Mouse (Mus musculus): ENCODE measurements around the gene Noxo1. TPM values are rescaled to one million over a fixed set of nuclear protein-coding genes. Genes with fewer than 3 reads are reported as not detected.

The Noxo1 gene
- polyA plus RNA-seq, 1 experiment: 63.2 TPM

DNA sequence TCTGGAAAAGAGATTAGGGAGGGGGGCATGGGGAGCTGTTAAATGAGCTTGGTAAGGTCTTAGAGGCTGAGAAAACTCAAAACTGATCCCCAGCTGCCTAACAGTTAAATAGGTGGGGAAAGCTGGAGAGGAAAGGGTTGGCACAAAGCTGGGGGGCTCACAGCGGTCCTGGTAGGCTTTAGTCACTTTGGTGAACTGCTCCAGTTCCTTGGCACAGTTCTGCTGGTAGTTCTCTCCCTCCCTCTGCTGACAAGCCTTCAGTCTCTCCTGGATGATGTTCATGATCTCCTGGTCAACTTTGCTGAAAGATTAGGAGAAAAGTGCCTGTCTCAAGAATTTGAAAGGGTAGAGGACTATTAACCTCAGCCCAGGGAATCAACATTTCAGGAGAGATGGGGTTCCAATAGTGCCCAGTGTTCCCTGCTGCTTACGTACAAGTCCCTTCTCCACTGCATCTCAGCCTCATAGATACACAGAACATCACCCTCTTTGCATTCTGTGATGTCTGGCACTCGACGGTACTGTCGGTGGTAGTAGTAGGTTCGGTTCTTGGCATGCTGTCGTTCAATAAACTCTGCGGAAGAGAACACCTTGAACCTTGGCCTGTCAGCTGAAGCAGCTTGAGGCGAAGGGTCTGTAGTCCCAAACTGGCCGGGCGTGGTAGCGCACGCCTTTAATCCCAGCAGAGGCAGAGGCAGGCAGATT, 26.3 kb downstream of the Noxo1 start:
- Histone ChIP-seq H3K4me3 (ENCODE audit: control insufficient read depth, low read depth, low read length) (no peak overlapping the region), H3K36me3 (ENCODE audit: control insufficient read depth, insufficient read depth, low read length) (no peaks in the 10 kb centered on the region), H3K27ac (ENCODE audit: control insufficient read depth, insufficient read depth, low read depth, low read length) (no peak overlapping the region), H3K4me1 (ENCODE audit: control insufficient read depth, insufficient read depth, low read length) (peaks cover 3% of the 10 kb centered on the region), H3K27me3 (ENCODE audit: control insufficient read depth, insufficient read depth, low read length) (no peaks in the 10 kb centered on the region)
- TF ChIP-seq CTCF (IDR thresholded peaks at IDR 0.05; ENCODE audit: control insufficient read depth, insufficient read depth, insufficient replicate concordance, low read depth, low read length): no peak

DNA sequence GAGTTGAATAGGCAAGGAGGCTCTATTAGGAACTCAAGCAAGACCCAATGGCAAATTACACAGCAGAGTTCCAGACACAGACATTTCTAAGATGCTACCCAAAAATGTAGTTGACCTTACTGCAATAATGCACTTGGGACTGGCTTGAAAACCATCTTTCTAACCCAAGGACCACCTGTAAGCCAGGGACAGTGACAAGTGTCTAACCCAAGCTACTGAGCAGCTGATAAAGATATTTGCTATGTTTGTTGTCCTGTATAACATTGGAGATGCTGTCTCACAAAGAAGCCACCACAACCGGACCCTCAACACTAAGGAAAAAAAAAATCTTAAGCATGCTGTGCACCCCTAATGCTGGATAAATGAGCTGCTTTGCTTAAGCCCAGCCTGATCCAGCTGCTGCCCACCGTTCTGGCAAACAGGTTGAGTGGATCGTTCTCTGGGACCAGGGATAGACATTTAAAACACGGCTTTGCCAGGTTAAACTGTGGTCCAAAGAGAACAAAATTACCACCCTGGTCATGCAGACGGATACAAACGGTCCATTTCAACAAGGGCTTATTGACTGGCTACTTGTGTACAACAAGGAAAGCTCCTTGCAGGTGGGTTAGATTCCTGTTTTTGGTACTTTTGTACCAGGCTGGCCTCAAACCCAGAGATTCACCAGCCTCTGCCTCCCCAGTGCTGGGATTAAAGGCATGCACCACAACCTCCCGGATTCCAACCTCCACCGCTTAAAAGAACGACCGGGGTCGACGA, 27.3 kb downstream of the Noxo1 start:
- peak overlapping the region; percentile 96 for H3K4me3 ChIP-seq (ENCODE audit: control insufficient read depth, low read depth, low read length)
- H3K4me1 ChIP-seq (ENCODE audit: control insufficient read depth, insufficient read depth, low read length): peaks cover 9% of the 10 kb centered on the region
- H3K27me3 ChIP-seq (ENCODE audit: control insufficient read depth, insufficient read depth, low read length): no peaks in the 10 kb centered on the region
- H3K27ac ChIP-seq (ENCODE audit: control insufficient read depth, insufficient read depth, low read depth, low read length): no peak overlapping the region; the same call in 1 of the 2 replicates
- H3K36me3 ChIP-seq (ENCODE audit: control insufficient read depth, insufficient read depth, low read length): no peaks in the 10 kb centered on the region
- TF ChIP-seq CTCF (IDR thresholded peaks at IDR 0.05; ENCODE audit: control insufficient read depth, insufficient read depth, insufficient replicate concordance, low read depth, low read length): no peak
- TF ChIP-seq POLR2A (IDR thresholded peaks at IDR 0.05; ENCODE audit: control insufficient read depth, low read depth, low read length): no peak

DNA sequence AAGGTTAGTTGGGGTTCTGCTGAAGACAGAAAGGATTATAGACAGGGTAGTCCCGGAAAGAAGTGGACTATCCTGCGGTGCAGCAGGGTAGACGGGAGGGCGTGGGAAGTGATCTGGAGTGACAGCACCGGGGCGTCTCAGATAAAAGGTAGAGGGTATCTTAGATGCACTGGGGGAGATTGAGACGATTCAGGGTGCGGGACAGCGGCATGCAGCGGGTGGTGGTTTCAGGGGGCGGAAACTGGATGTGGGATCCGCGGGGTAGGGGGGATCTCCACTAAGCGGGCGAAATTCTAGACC, 27.8 kb downstream of the Noxo1 start:
- TF ChIP-seq POLR2A (IDR thresholded peaks at IDR 0.05; ENCODE audit: control insufficient read depth, low read depth, low read length): no peak
- no peak for TF ChIP-seq CTCF (IDR thresholded peaks at IDR 0.05; ENCODE audit: control insufficient read depth, insufficient read depth, insufficient replicate concordance, low read depth, low read length)
- peak overlapping the region; percentile 83 for H3K27ac ChIP-seq (ENCODE audit: control insufficient read depth, insufficient read depth, low read depth, low read length)
- H3K4me1 ChIP-seq (ENCODE audit: control insufficient read depth, insufficient read depth, low read length): peaks cover 12% of the 10 kb centered on the region
- H3K27me3 ChIP-seq (ENCODE audit: control insufficient read depth, insufficient read depth, low read length): no peaks in the 10 kb centered on the region
- H3K36me3 ChIP-seq (ENCODE audit: control insufficient read depth, insufficient read depth, low read length): no peaks in the 10 kb centered on the region
- H3K4me3 ChIP-seq (ENCODE audit: control insufficient read depth, low read depth, low read length): peak overlapping the region; percentile 96

DNA sequence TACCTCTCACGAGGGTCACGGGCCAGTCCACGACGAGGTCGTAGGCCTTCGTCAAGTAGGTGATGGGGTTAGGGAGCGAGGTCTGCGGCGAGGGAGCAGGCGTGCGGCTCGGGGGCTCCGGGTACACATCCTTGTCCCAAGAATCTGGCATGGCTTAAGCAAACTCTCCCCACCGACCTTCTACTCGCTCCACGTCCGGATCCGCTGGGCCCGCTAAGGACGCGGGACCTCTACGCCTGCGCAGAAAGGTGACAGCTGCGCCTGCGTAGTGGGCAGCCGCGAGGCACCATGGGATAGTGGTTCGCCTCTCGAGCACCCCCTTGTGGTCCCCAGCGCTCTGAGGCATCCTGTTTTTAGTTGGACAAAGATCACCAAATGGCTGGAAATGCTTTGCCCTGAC, 28.1 kb downstream of the Noxo1 start, which contains the start of gene Ndufb10:
TSS of gene Ndufb10 (minus strand) at position 295 of the 400 bp plus-strand sequence.
- H3K27ac ChIP-seq (ENCODE audit: control insufficient read depth, insufficient read depth, low read depth, low read length): peak within 1 kb of the TSS; percentile 83
- TF ChIP-seq CTCF (IDR thresholded peaks at IDR 0.05; ENCODE audit: control insufficient read depth, insufficient read depth, insufficient replicate concordance, low read depth, low read length) (peak; percentile 97), POLR2A (IDR thresholded peaks at IDR 0.05; ENCODE audit: control insufficient read depth, low read depth, low read length) (peak; percentile 92)
- peaks cover 12% of the 10 kb centered on the region for H3K4me1 ChIP-seq (ENCODE audit: control insufficient read depth, insufficient read depth, low read length)
- H3K36me3 ChIP-seq (ENCODE audit: control insufficient read depth, insufficient read depth, low read length): no peaks in the 10 kb centered on the region
- H3K4me3 ChIP-seq (ENCODE audit: control insufficient read depth, low read depth, low read length): peak within 1 kb of the TSS; percentile 96
- H3K27me3 ChIP-seq (ENCODE audit: control insufficient read depth, insufficient read depth, low read length): no peaks in the 10 kb centered on the region

DNA sequence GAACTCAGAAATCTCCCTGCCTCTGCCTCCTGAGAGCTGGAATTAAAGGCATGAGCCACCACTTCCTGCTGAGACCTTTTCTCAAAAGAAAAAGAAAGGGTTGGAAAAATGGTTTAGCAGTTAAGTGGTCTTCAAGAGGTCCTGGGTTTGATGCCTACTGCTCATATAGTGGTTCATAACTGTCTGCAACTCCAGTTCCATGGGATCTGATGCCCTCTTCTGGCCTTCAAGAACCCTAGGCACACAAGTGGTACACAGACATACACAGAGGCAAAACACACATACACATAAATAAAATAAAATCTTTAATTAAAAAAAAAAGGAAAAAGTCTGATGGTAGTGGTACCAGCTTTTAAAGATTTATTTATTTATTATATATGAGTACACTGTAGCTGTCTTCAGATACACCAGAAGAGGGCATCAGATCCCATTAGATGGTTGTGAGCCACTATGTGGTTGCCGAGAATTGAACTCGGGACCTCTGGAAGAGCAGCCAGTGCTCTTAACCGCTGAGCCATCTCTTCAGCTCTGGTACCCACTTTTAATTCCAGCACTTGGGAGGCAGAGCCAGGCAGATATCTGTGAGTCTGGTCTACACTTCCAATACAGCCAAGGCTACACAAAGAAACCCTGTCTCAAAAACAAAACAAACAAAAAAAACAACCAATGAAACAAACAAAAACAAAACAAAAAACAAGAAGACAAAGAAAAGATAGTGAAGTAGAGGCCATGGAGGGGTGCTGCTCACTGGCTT, 29.8 kb downstream of the Noxo1 start:
- Histone ChIP-seq H3K27ac (ENCODE audit: control insufficient read depth, insufficient read depth, low read depth, low read length) (no peak overlapping the region), H3K27me3 (ENCODE audit: control insufficient read depth, insufficient read depth, low read length) (no peaks in the 10 kb centered on the region), H3K4me1 (ENCODE audit: control insufficient read depth, insufficient read depth, low read length) (peaks cover 12% of the 10 kb centered on the region), H3K4me3 (ENCODE audit: control insufficient read depth, low read depth, low read length) (no peak overlapping the region), H3K36me3 (ENCODE audit: control insufficient read depth, insufficient read depth, low read length) (no peaks in the 10 kb centered on the region)
- TF ChIP-seq CTCF (IDR thresholded peaks at IDR 0.05; ENCODE audit: control insufficient read depth, insufficient read depth, insufficient replicate concordance, low read depth, low read length) (no peak), POLR2A (IDR thresholded peaks at IDR 0.05; ENCODE audit: control insufficient read depth, low read depth, low read length) (no peak)

DNA sequence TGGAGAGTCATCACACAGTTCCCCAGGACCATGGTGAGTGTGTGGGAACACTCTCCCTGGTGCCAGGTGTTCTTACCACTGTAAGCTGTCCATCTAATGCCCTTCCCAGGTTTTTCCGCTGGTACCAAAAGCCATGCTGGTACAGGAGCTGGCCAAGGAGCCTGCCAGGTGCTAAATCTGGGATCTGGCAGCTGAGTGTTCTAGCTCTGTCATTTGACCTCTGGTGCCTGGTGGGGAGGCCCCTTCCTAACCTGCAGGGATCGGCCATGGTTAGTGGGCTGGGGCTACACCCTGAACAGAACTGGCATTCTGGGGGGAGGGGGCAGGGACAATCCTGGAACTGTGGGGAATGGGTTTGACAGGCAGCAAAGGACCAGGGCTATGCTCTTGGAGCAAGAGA, 31.6 kb downstream of the Noxo1 start, which contains the start of gene Rpl3l:
TSS of gene Rpl3l (plus strand) at position 203 of the 400 bp plus-strand sequence.
- no peak within 1 kb of the TSS for H3K27ac ChIP-seq (ENCODE audit: control insufficient read depth, insufficient read depth, low read depth, low read length)
- H3K27me3 ChIP-seq (ENCODE audit: control insufficient read depth, insufficient read depth, low read length): no peaks in the 10 kb centered on the region
- TF ChIP-seq POLR2A (IDR thresholded peaks at IDR 0.05; ENCODE audit: control insufficient read depth, low read depth, low read length) (no peak), CTCF (IDR thresholded peaks at IDR 0.05; ENCODE audit: control insufficient read depth, insufficient read depth, insufficient replicate concordance, low read depth, low read length) (no peak)
- peak within 1 kb of the TSS; percentile 59 for H3K4me3 ChIP-seq (ENCODE audit: control insufficient read depth, low read depth, low read length)
- no peaks in the 10 kb centered on the region for H3K36me3 ChIP-seq (ENCODE audit: control insufficient read depth, insufficient read depth, low read length)
- peaks cover 12% of the 10 kb centered on the region for H3K4me1 ChIP-seq (ENCODE audit: control insufficient read depth, insufficient read depth, low read length)

DNA sequence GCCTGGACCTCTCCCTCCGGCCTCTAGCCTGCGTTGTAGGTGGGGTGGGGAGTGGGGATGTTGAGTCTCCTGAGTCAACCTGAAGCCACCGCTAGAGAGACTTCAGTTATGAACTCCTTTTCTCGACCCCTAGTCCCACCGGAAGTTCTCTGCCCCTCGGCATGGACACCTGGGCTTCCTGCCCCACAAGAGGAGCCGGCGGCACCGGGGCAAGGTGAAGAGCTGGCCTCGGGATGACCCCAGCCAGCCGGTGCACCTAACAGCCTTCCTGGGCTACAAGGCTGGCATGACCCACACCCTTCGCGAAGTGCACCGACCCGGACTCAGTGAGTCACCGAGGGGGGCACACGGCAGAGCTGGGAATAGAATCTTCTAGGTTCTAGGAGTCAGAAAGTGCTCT, 32.1 kb downstream of the Noxo1 start:
- H3K4me3 ChIP-seq (ENCODE audit: control insufficient read depth, low read depth, low read length): peak overlapping the region; percentile 59
- no peaks in the 10 kb centered on the region for H3K36me3 ChIP-seq (ENCODE audit: control insufficient read depth, insufficient read depth, low read length)
- peaks cover 12% of the 10 kb centered on the region for H3K4me1 ChIP-seq (ENCODE audit: control insufficient read depth, insufficient read depth, low read length)
- no peak overlapping the region for H3K27ac ChIP-seq (ENCODE audit: control insufficient read depth, insufficient read depth, low read depth, low read length)
- no peaks in the 10 kb centered on the region for H3K27me3 ChIP-seq (ENCODE audit: control insufficient read depth, insufficient read depth, low read length)
- no peak for TF ChIP-seq POLR2A (IDR thresholded peaks at IDR 0.05; ENCODE audit: control insufficient read depth, low read depth, low read length)
- no peak for TF ChIP-seq CTCF (IDR thresholded peaks at IDR 0.05; ENCODE audit: control insufficient read depth, insufficient read depth, insufficient replicate concordance, low read depth, low read length)

All from testis, adult 2 months (tissue).